19 mouse cellular contexts compared by ENCODE assay signal in the genomic region with DNA sequence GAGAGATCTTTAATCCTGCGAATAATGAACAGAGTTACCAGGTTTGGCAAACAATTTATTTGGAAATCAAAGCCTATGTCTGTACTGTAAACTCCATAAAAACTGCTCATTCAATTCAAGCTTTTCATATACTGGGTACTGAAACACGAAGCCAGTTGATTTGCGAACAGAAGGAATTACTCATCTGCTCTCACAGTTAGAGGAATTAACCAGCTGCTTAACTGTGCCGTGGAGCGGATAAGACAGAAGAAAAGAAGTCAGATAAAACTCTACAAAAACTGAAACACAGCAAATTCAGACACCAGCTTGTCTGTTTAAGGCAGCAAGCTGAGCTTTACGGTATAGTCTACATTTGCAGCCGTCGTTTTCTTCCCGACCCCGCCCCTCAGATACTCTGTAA. TPM values are rescaled to one million over a fixed set of nuclear protein-coding genes. Genes with fewer than 3 reads are reported as not detected.
DNase-seq lines count a peak whose midpoint lies in the region; ATAC-seq and TF ChIP-seq lines count a peak whose summit lies in the region.
"Had no signal": no experiment of that assay in that cellular context is flagged by ENCODE, and none has a peak within 500 bp of the region (broad histone marks: within the 10 kb centered on the region; RNA-seq: fewer than 3 reads in every experiment).

No protein-coding gene starts in this region.

- H3K9ac ChIP-seq in forebrain, embryonic 14.5 days (ENCODE audit: low read length) = no peak overlapping the region
- H3K9ac ChIP-seq in heart, adult 2 months (ENCODE audit: low read depth, low read length) = no peak overlapping the region
- H3K9ac ChIP-seq: hindbrain, embryonic 14.5 days; intestine, embryonic 15.5 days had no signal

- WGBS in forebrain, embryonic 14.5 days = 85% methylated on average over 10 of the region's 10 CpGs
- 94% methylated on average over 10 of the region's 10 CpGs for WGBS in forebrain, embryonic 10.5 days
- 89% methylated on average over 10 of the region's 10 CpGs for WGBS in heart, embryonic 10.5 days
- WGBS in heart, adult 2 months = 79% methylated on average over 10 of the region's 10 CpGs

- H3K4me1 ChIP-seq in forebrain, embryonic 14.5 days (ENCODE audit: control insufficient read depth, insufficient read depth, low read length) = no peaks in the 10 kb centered on the region
- H3K4me1 ChIP-seq in forebrain, embryonic 10.5 days = no peaks in the 10 kb centered on the region
- no peaks in the 10 kb centered on the region for H3K4me1 ChIP-seq in heart, embryonic 10.5 days
- peaks cover 3% of the 10 kb centered on the region; the same call in 1 of the 2 replicates for H3K4me1 ChIP-seq in heart, adult 2 months (ENCODE audit: control insufficient read depth, insufficient read depth, low read length)
- H3K4me1 ChIP-seq: hindbrain, embryonic 10.5 days; intestine, embryonic 15.5 days had no signal

- TF ChIP-seq EP300 in heart, adult 2 months (IDR thresholded peaks at IDR 0.05; ENCODE audit: insufficient read depth, low read depth, low read length) = no peak

- H3K27me3 ChIP-seq in forebrain, embryonic 14.5 days (replicated peaks; ENCODE audit: control insufficient read depth, insufficient read depth, low read length) = no peaks in the 10 kb centered on the region
- H3K27me3 ChIP-seq in forebrain, embryonic 10.5 days (ENCODE audit: poor library complexity, severe bottlenecking) = no peaks in the 10 kb centered on the region
- no peaks in the 10 kb centered on the region for H3K27me3 ChIP-seq in heart, embryonic 10.5 days (ENCODE audit: insufficient read depth, poor library complexity, severe bottlenecking)
- H3K27me3 ChIP-seq in heart, adult 2 months (ENCODE audit: control insufficient read depth, insufficient read depth, low read length) = no peaks in the 10 kb centered on the region
- H3K27me3 ChIP-seq: intestine, embryonic 15.5 days had no signal

- H3K4me3 ChIP-seq in forebrain, embryonic 14.5 days (ENCODE audit: low read depth, low read length) = no peak overlapping the region
- H3K4me3 ChIP-seq in forebrain, embryonic 10.5 days = no peak overlapping the region
- no peak overlapping the region for H3K4me3 ChIP-seq in heart, embryonic 10.5 days
- no peak overlapping the region for H3K4me3 ChIP-seq in heart, adult 2 months
- H3K4me3 ChIP-seq: hindbrain, embryonic 10.5 days; intestine, embryonic 15.5 days had no signal

- peak; percentile 14 for DNase-seq in forebrain, embryonic 14.5 days (ENCODE audit: low spot score)
- DNase-seq in forebrain, embryonic 10.5 days (ENCODE audit: extremely low spot score, low spot score) = no peak
- DNase-seq in heart, embryonic 10.5 days (ENCODE audit: low spot score) = peak; percentile 19
- no peak for DNase-seq in heart, adult 2 months
- peak; percentile 26 for DNase-seq in right cerebral cortex, adult 18-20 months
- DNase-seq in right cerebral cortex, adult 2 months (ENCODE audit: low spot score in 2 of 2) = no peak
- no peak for DNase-seq in neural tube, embryonic 10.5 days (ENCODE audit: extremely low spot score, low spot score)
- DNase-seq: adrenal gland, adult 8-10 months; adrenal gland, postnatal 36 days; B cell, adult 2 months; cerebellum, adult 11-12 months; cerebellum, adult 9-10 months; gastrocnemius, postnatal 25 days; heart, postnatal 14 days had no signal

- no peaks in the 10 kb centered on the region for H3K9me3 ChIP-seq in forebrain, embryonic 14.5 days (replicated peaks; ENCODE audit: control insufficient read depth, low read length)
- peaks cover under 1% of the 10 kb centered on the region; the same call in 1 of the 2 replicates for H3K9me3 ChIP-seq in forebrain, embryonic 10.5 days
- H3K9me3 ChIP-seq in heart, embryonic 10.5 days = no peaks in the 10 kb centered on the region
- H3K9me3 ChIP-seq: G1E; intestine, embryonic 15.5 days had no signal

- no peak for ATAC-seq in forebrain, embryonic 14.5 days
- ATAC-seq: CD4-positive, CD25-positive, alpha-beta regulatory T cell, adult 4 months; intestine, embryonic 15.5 days had no signal

- H3K36me3 ChIP-seq in forebrain, embryonic 14.5 days (ENCODE audit: control insufficient read depth, insufficient read depth, low read length) = peaks cover 57% of the 10 kb centered on the region
- H3K36me3 ChIP-seq in forebrain, embryonic 10.5 days (replicated peaks) = peaks cover 69% of the 10 kb centered on the region
- peaks cover 52% of the 10 kb centered on the region for H3K36me3 ChIP-seq in heart, embryonic 10.5 days
- H3K36me3 ChIP-seq in heart, adult 2 months (ENCODE audit: control insufficient read depth, insufficient read depth, low read length) = peaks cover 5% of the 10 kb centered on the region
- H3K36me3 ChIP-seq: G1E had no signal

- intact Hi-C loops in heart, adult 2 months (cut with DNase I) = loop anchor here (2.0 kb wide), 1 partner anchor 60 kb away; a partner anchor contains a TSS

- H3K4me2 ChIP-seq in forebrain, embryonic 14.5 days (ENCODE audit: low read length) = no peak overlapping the region
- H3K4me2 ChIP-seq: hindbrain, embryonic 14.5 days; intestine, embryonic 15.5 days had no signal

- no peaks in the 10 kb centered on the region for H3K79me2 ChIP-seq in heart, adult 2 months (replicated peaks; ENCODE audit: control insufficient read depth, insufficient read depth, low read length)

- TF ChIP-seq POLR2A in heart, adult 2 months (IDR thresholded peaks at IDR 0.05; ENCODE audit: insufficient read depth, low read depth, low read length) = no peak

- no peak overlapping the region for H3K27ac ChIP-seq in forebrain, embryonic 14.5 days (ENCODE audit: low read depth, low read length)
- H3K27ac ChIP-seq in forebrain, embryonic 10.5 days = no peak overlapping the region
- H3K27ac ChIP-seq in heart, embryonic 10.5 days = no peak overlapping the region
- H3K27ac ChIP-seq in heart, adult 2 months = no peak overlapping the region
- H3K27ac ChIP-seq: hindbrain, embryonic 10.5 days; hindbrain, embryonic 14.5 days; intestine, embryonic 15.5 days had no signal

- TF ChIP-seq CTCF in heart, adult 2 months (IDR thresholded peaks at IDR 0.05) = no peak

RNA-seq across cellular contexts. Expression of a gene that starts 43.9 kb away (rescaled TPM):
- 20.2 and 24.9 TPM in 2 replicates for polyA plus RNA-seq in forebrain, embryonic 14.5 days (2014; fragmentation: Nextera tagmentation; extraction: Ambion mirVana)
- 10.6 and 11.3 TPM in 2 replicates for polyA plus RNA-seq in forebrain, embryonic 10.5 days (2016; fragmentation: Nextera tagmentation; extraction: Ambion mirVana)
- polyA plus RNA-seq in heart, embryonic 10.5 days (2016; fragmentation: Nextera tagmentation; extraction: Ambion mirVana) = 9.5 and 9.9 TPM in 2 replicates
- 10 to 100 TPM; 44.0 to 45.9 TPM for total RNA-seq in heart, adult 2 months (2021)
- polyA plus RNA-seq in heart, adult 2 months (2012; rRNA removed) = 15.3 and 28.0 TPM in 2 replicates

Comparison
In these comparisons a context has a peak if more than half of its experiments do, and no peak if none do; other contexts are left out.
1. DNase-seq: peak in forebrain, embryonic 14.5 days (single experiment), heart, embryonic 10.5 days (single experiment) and right cerebral cortex, adult 18-20 months (single experiment); none in forebrain, embryonic 10.5 days (single experiment), heart, adult 2 months (0 of 2), right cerebral cortex, adult 2 months (0 of 2) and neural tube, embryonic 10.5 days (single experiment).